Mouse (Mus musculus): ENCODE results near the gene Dnah2. TPM values are rescaled to one million over a fixed set of nuclear protein-coding genes. Genes with fewer than 3 reads are reported as not detected.
"Not testable (repeated sequence)": the region's sequence is repeated elsewhere in the genome, so short reads cannot be mapped to it uniquely, and the experiment has no call there.

Dnah2 gene
- polyA plus RNA-seq, 1 experiment from 2014 or later: 0.20 TPM

- Histone ChIP-seq H3K4me2 (peak within 1 kb of the TSS; percentile 96), H3K9me3 (replicated peaks) (no peaks in the 10 kb centered on the region), H3K9ac (peak within 1 kb of the TSS; percentile 32), H3K4me3 (replicated peaks) (peak within 1 kb of the TSS; percentile 85), H3K27ac (replicated peaks) (0 out of 2 replicates have a peak within 1 kb of the TSS, but pooled peaks have one; percentile 14), H3K27me3 (no peaks in the 10 kb centered on the region), H3K36me3 (replicated peaks) (peaks cover 28% of the 10 kb centered on the region), H3K4me1 (replicated peaks) (peaks cover 39% of the 10 kb centered on the region)
- 34% methylated on average over 16 of the region's 16 CpGs for WGBS (ENCODE audit: insufficient replicate concordance)
- ATAC-seq (ENCODE audit: insufficient read depth): no peak
Measured at GRCm38 (mm10) chr11:69398059-69398458, 150.9 kb downstream of the Dnah2 start, which contains the start of gene Tmem88. Gene Tmem88, minus strand, starts transcription at chr11:69398234.

DNA sequence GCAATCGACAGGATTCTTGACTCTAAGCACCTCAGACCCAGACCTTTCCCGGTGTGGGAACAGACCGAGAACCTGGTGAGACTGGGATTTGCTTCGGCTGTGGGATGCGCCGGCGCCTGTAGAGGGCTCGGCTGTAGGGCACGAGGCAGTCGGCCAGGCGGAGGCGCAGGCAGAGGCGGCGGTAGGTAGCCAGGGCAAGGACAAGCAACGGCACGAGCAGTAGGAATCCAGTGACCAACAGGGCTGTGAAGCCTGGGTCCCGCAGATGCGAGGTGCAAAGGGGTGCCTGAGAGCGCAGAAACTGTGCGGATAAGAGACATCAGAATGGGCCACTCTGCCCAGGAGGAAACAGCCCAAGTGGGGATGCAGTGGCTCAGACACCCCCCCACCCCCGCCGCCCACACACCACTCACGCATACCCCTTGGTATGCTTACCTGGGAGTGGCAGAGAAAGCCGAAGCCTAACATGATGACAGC is 151.3 kb downstream of the Dnah2 start:
- H3K36me3 ChIP-seq (replicated peaks): peaks cover 28% of the 10 kb centered on the region
- ATAC-seq (ENCODE audit: insufficient read depth): no peak
- H3K9me3 ChIP-seq (replicated peaks): no peaks in the 10 kb centered on the region
- H3K27ac ChIP-seq (replicated peaks): 0 out of 2 replicates have a peak overlapping the region, but pooled peaks have one; percentile 14
- peak overlapping the region; percentile 85 for H3K4me3 ChIP-seq (replicated peaks)
- peak overlapping the region; percentile 32 for H3K9ac ChIP-seq
- no peaks in the 10 kb centered on the region for H3K27me3 ChIP-seq
- 46% methylated on average over 24 of the region's 24 CpGs for WGBS (ENCODE audit: insufficient replicate concordance)
- peak overlapping the region; percentile 96 for H3K4me2 ChIP-seq
- peaks cover 39% of the 10 kb centered on the region for H3K4me1 ChIP-seq (replicated peaks)

DNA sequence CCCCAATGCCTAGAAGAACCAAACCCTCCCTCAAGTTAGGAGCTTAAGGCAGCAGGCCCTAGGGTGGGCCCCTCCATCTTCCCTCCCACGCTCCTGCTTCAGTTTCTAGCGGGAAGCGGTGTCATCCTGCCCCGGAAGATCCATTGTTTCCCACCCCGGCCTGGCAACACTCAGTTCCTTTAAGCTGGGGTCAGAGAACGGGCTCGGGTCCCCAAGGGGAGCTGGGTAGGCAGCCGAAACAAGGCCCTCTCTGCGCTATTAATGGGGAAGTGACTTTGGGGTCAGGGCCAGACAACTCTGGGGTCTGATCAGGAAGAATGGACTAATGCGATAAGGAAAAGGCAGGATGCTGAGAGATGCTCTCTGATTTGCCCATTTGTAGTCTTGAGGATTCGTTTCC is 152.1 kb downstream of the Dnah2 start:
- no peaks in the 10 kb centered on the region for H3K27me3 ChIP-seq
- peak overlapping the region; percentile 97; the same call in 1 of the 2 replicates for H3K27ac ChIP-seq (replicated peaks)
- peaks cover 39% of the 10 kb centered on the region for H3K4me1 ChIP-seq (replicated peaks)
- peak overlapping the region; percentile 85 for H3K4me3 ChIP-seq (replicated peaks)
- peak overlapping the region; percentile 94 for H3K9ac ChIP-seq
- ATAC-seq (ENCODE audit: insufficient read depth): no peak
- H3K4me2 ChIP-seq: peak overlapping the region; percentile 96
- peaks cover 22% of the 10 kb centered on the region for H3K36me3 ChIP-seq (replicated peaks)
- WGBS (ENCODE audit: insufficient replicate concordance): 11% methylated on average over 11 of the region's 11 CpGs
- no peaks in the 10 kb centered on the region for H3K9me3 ChIP-seq (replicated peaks)

DNA sequence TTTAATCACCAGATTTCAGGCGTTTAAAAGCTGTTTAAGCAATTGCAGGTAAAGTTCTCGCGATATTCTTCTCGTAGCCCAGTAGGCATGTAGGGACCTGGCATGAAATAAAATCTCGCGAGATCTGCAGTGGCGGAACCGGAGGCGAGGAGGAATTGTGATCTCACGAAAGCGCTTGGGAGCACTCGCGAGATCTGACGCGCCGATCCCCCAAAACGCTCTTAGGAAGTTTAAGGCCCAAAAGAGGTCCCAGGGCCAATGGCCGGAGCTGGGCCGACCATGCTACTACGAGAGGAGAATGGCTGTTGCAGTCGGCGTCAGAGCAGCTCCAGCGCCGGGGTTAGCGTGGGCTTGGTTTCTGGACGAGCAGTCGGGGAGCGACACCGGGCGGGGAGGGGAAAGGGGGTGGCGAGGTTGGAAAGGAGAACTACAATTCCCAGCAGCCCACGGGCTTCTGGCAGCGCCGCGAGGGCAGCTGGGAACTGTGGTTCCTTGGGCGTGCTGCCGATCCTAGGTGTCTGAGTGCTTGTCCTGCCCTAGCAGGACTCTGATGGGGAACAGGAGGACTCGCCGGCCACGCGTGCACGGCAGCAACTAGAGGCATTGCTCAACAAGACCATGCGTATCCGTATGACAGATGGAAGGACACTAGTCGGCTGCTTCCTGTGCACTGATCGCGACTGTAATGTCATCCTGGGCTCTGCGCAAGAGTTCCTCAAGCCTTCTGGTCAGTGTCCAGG is 153.1 kb downstream of the Dnah2 start:
- Histone ChIP-seq H3K9ac (peak overlapping the region; percentile 94), H3K4me1 (replicated peaks) (peaks cover 31% of the 10 kb centered on the region), H3K27me3 (no peaks in the 10 kb centered on the region), H3K4me2 (peak overlapping the region; percentile 96), H3K4me3 (replicated peaks) (peak overlapping the region; percentile 85), H3K27ac (replicated peaks) (peak overlapping the region; percentile 97), H3K36me3 (replicated peaks) (peaks cover 16% of the 10 kb centered on the region), H3K9me3 (replicated peaks) (no peaks in the 10 kb centered on the region)
- peak; percentile 90 for ATAC-seq (ENCODE audit: insufficient read depth)
- under 1% methylated on average over 48 of the region's 48 CpGs for WGBS (ENCODE audit: insufficient replicate concordance)

GRCm38 (mm10) chr11:69395235-69395633 is 153.7 kb downstream of the Dnah2 start, which contains the start of the genes Naa38 and Cyb5d1:
Gene Naa38, plus strand, starts transcription at chr11:69395487.
Gene Cyb5d1, minus strand, starts transcription at chr11:69395631.
- 0% methylated on average over 24 of the region's 24 CpGs for whole genome bisulfite sequencing (ENCODE audit: insufficient replicate concordance)
- H3K9ac ChIP-seq: peak within 1 kb of the TSS; percentile 94
- H3K36me3 ChIP-seq (replicated peaks): peaks cover 10% of the 10 kb centered on the region
- H3K4me2 ChIP-seq: peak within 1 kb of the TSS; percentile 96
- ATAC-seq (ENCODE audit: insufficient read depth): peak; percentile 79
- peak within 1 kb of the TSS; percentile 97 for H3K27ac ChIP-seq (replicated peaks)
- H3K4me1 ChIP-seq (replicated peaks): peaks cover 32% of the 10 kb centered on the region
- not testable (repeated sequence) for H3K9me3 ChIP-seq (replicated peaks); H3K27me3 ChIP-seq
- peak within 1 kb of the TSS; percentile 85 for H3K4me3 ChIP-seq (replicated peaks)

GRCm38 (mm10) chr11:69394591-69395167 is 154.2 kb downstream of the Dnah2 start:
- H3K4me3 ChIP-seq (replicated peaks): peak overlapping the region; percentile 85
- not testable (repeated sequence) for ATAC-seq (ENCODE audit: insufficient read depth); H3K27me3 ChIP-seq; H3K9me3 ChIP-seq (replicated peaks); H3K36me3 ChIP-seq (replicated peaks)
- H3K4me2 ChIP-seq: peak overlapping the region; percentile 96
- H3K27ac ChIP-seq (replicated peaks): peak overlapping the region; percentile 97
- peaks cover 35% of the 10 kb centered on the region for H3K4me1 ChIP-seq (replicated peaks)
- 2% methylated on average over 31 of the region's 31 CpGs for WGBS (ENCODE audit: insufficient replicate concordance)
- peak overlapping the region; percentile 94 for H3K9ac ChIP-seq

- Histone ChIP-seq H3K9me3 (replicated peaks) (no peaks in the 10 kb centered on the region), H3K4me3 (replicated peaks) (no peak overlapping the region), H3K27ac (replicated peaks) (no peak overlapping the region), H3K4me2 (no peak overlapping the region), H3K9ac (no peak overlapping the region), H3K27me3 (no peaks in the 10 kb centered on the region), H3K36me3 (replicated peaks) (no peaks in the 10 kb centered on the region), H3K4me1 (replicated peaks) (peaks cover 8% of the 10 kb centered on the region)
- no peak for ATAC-seq (ENCODE audit: insufficient read depth)
- WGBS (ENCODE audit: insufficient replicate concordance): 37% methylated on average over 10 of the region's 10 CpGs
Measured at GRCm38 (mm10) chr11:69390400-69391034, 158.4 kb downstream of the Dnah2 start.

- no peak for ATAC-seq (ENCODE audit: insufficient read depth)
- H3K9ac ChIP-seq: no peak overlapping the region
- no peaks in the 10 kb centered on the region for H3K9me3 ChIP-seq (replicated peaks)
- H3K4me3 ChIP-seq (replicated peaks): no peak overlapping the region
- no peaks in the 10 kb centered on the region for H3K27me3 ChIP-seq
- H3K4me2 ChIP-seq: no peak overlapping the region
- H3K36me3 ChIP-seq (replicated peaks): no peaks in the 10 kb centered on the region
- peaks cover 8% of the 10 kb centered on the region for H3K4me1 ChIP-seq (replicated peaks)
- 63% methylated on average over 14 of the region's 14 CpGs for WGBS (ENCODE audit: insufficient replicate concordance)
- H3K27ac ChIP-seq (replicated peaks): no peak overlapping the region
Measured at GRCm38 (mm10) chr11:69389531-69390399, 159.1 kb downstream of the Dnah2 start.

- no peaks in the 10 kb centered on the region for H3K36me3 ChIP-seq (replicated peaks)
- ATAC-seq (ENCODE audit: insufficient read depth): no peak
- 81% methylated on average over 4 of the region's 4 CpGs for WGBS (ENCODE audit: insufficient replicate concordance)
- H3K4me2 ChIP-seq: no peak overlapping the region
- H3K27ac ChIP-seq (replicated peaks): no peak overlapping the region
- H3K4me3 ChIP-seq (replicated peaks): no peak overlapping the region
- no peaks in the 10 kb centered on the region for H3K27me3 ChIP-seq
- H3K4me1 ChIP-seq (replicated peaks): 0 out of 2 replicates have a peak, but pooled peaks cover 4% of the 10 kb centered on the region
- no peaks in the 10 kb centered on the region for H3K9me3 ChIP-seq (replicated peaks)
- no peak overlapping the region for H3K9ac ChIP-seq
Measured at GRCm38 (mm10) chr11:69388680-69389079, 160.2 kb downstream of the Dnah2 start.

DNA sequence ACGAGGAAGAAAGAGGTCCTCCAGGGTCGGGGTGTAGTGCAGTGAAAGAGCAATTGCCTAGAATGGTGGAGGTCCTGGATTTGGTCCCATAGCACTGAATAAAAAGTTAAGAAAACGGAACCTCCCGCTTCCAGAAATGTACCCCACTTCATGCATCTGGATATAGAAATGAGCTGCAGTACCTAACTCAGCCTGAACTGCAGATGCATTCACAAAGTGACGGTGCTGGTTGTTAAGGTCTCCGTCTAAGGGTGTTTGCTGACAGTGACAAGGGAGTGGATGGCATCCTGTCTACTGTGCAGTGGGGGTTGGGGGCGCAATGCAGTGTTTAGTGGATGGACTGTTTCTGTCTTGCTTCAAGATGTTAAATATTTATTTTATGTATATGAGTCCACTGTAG is 162.2 kb downstream of the Dnah2 start:
- 0 out of 2 replicates have a peak, but pooled peaks cover 4% of the 10 kb centered on the region for H3K4me1 ChIP-seq (replicated peaks)
- H3K27me3 ChIP-seq: no peaks in the 10 kb centered on the region
- no peaks in the 10 kb centered on the region for H3K36me3 ChIP-seq (replicated peaks)
- ATAC-seq (ENCODE audit: insufficient read depth): no peak
- WGBS (ENCODE audit: insufficient replicate concordance): 68% methylated on average over 7 of the region's 7 CpGs
- no peak overlapping the region for H3K27ac ChIP-seq (replicated peaks)
- no peaks in the 10 kb centered on the region for H3K9me3 ChIP-seq (replicated peaks)
- no peak overlapping the region for H3K4me2 ChIP-seq
- no peak overlapping the region for H3K4me3 ChIP-seq (replicated peaks)
- no peak overlapping the region for H3K9ac ChIP-seq
